14 mouse cellular contexts compared by ENCODE assay signal in the genomic region with DNA sequence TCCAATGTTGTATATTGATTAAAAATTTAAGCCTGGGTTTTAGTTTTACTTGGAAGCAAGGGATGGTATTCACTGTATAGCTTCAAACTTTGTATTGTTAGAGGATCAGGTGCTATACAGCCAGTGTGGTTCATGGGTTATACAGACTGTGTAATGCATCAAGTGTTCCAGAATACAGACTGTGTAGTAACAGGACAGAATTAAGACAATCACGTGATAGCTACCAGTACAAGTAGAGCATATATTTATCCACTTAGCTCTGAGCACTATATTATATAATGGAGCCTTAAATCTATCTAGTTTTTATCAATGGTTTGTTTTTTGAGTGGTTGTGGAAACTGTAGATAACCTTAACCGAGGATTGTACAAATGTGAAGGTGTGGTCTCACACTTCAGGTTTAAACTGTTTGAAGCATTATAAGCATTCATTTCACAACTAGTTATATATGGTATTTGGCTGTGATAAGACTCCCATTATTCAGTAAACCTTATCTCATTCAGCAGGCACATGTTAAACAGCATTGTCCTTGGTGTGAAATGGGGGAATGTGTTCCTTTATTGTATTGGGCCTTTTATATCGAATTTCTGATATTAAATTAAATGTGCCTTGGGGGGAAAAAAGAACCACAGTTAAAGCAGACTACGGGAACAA.
"Had no signal": no experiment of that assay in that cellular context is flagged by ENCODE, and none has a peak within 500 bp of the region (broad histone marks: within the 10 kb centered on the region; RNA-seq: fewer than 3 reads in every experiment).

No protein-coding gene starts in this region.

- H3K4me1 ChIP-seq: limb, embryonic 10.5 days; midbrain, embryonic 13.5 days had no signal

- H3K4me2 ChIP-seq: limb, embryonic 13.5 days; lung, embryonic 14.5 days; midbrain, embryonic 13.5 days had no signal

- H3K27ac ChIP-seq: kidney, postnatal 0 days; layer of hippocampus, adult 2 months; limb, embryonic 10.5 days; limb, embryonic 13.5 days; macrophage; midbrain, embryonic 13.5 days had no signal

- DNase-seq: kidney, adult 2 months; kidney, postnatal 25 days; layer of hippocampus, adult 9-11 months; lung, embryonic 14.5 days; thymus, adult 18-20 months; thymus, postnatal 36 days had no signal

- H3K36me3 ChIP-seq: limb, embryonic 10.5 days; limb, embryonic 13.5 days; midbrain, embryonic 13.5 days had no signal

- H3K27me3 ChIP-seq: limb, embryonic 13.5 days; midbrain, embryonic 13.5 days had no signal

- ATAC-seq: intestine, postnatal 0 days; lung, postnatal 0 days; midbrain, embryonic 13.5 days had no signal

- H3K9me3 ChIP-seq: limb, embryonic 10.5 days; limb, embryonic 13.5 days; midbrain, embryonic 13.5 days had no signal

- H3K4me3 ChIP-seq: layer of hippocampus, adult 2 months; limb, embryonic 10.5 days; limb, embryonic 13.5 days; midbrain, embryonic 13.5 days had no signal

- H3K9ac ChIP-seq: limb, embryonic 13.5 days; lung, embryonic 14.5 days; midbrain, embryonic 13.5 days had no signal
